Mouse (Mus musculus): ENCODE data around the gene Zfp809. TPM values are rescaled to one million over a fixed set of nuclear protein-coding genes. Genes with fewer than 3 reads are reported as not detected.

Zfp809 gene
- total RNA-seq, 2 experiments from 2014 or later, result 28.1 to 28.4 TPM

DNA sequence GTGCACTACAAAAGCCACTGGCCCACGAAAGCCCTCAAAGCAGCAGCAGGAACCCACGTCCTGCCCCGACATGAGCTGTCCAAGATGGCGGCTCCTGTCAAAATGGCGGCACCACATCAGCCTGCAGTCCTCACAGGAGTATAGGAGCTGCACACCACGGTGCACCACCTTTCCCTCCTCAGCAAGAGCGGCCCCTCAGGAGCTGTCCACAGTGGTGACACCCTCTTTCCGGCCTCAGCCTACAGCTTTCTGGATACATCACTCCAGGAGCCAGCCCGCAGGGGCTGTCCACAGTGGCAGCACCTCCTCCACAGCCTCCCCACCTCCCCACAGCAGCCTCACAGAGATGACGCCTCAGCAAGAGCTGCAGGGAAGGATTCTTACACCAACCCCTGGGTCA, 37.1 kb downstream of the Zfp809 start:
- no peak for DNase-seq

DNA sequence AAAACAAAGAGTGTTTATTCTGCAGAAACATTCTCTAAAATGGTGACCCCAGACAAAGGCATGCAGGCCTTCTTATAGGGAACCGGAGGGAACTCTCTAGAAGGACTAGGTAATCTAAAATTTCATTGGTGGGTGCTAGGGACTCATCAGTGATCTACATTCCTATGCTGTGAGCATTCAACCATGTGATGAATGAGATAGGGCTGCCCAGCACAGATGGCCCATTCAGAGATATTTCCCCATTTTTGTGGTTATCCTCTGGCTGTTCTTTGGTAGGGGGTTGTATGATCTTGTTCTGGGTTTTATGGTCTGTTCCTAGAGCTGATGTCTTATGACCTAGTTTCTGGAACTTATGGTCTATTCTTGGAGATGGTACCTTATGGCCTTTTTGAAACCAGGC, 43.4 kb downstream of the Zfp809 start:
- DNase-seq, result no peak

DNA sequence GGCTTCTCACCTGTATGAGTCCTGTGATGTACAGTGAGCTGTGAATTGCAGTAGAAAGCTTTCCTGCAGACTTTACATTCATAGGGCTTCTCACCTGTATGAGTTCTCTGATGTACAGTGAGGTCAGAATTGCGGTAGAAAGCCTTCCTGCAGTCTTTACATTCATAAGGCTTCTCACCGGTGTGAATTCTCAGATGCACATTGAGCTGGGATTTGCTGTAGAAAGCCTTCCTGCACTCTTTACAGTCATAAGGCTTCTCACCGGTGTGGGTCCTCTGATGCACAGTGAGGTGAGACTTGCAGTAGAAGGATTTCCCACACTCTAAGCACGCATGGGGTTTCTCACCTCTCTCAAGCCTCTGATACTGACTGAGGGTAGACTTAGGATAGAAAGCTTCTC, 53.2 kb downstream of the Zfp809 start:
- no peak for DNase-seq

Other genes starting within 250 kb of the Zfp809 start
- under 1 TPM; 0.71 to 0.97 TPM for gene Rgl3, start 236.3 kb upstream of the Zfp809 start, total RNA-seq (2021)
- not detected for gene Ccdc151, start 223.1 kb upstream of the Zfp809 start, total RNA-seq (2021)
- gene Prkcsh, start 222.9 kb upstream of the Zfp809 start, total RNA-seq (2021), result 10 to 100 TPM; 69.8 to 73.7 TPM
- under 1 TPM; 0.47 to 0.52 TPM for gene Elavl3, start 173.7 kb upstream of the Zfp809 start, total RNA-seq (2021)
- under 1 TPM in 1 of 2 experiments, not detected in 1; 0.92 TPM for gene Gm49318, start 154.5 kb upstream of the Zfp809 start, total RNA-seq (2021)
- gene Zfp653, start 154.3 kb upstream of the Zfp809 start, total RNA-seq (2021), result 1 to 10 TPM; 8.4 to 9.0 TPM
- gene Ecsit, start 140.3 kb upstream of the Zfp809 start, total RNA-seq (2021), result 10 to 100 TPM; 69.4 to 69.6 TPM
- 10 to 100 TPM; 38.1 to 39.3 TPM for gene Cnn1, start 126.5 kb upstream of the Zfp809 start, total RNA-seq (2021)
- gene Elof1, start 108.5 kb upstream of the Zfp809 start, total RNA-seq (2021), result 10 to 100 TPM; 60.1 to 63.4 TPM
- gene Acp5, start 90.0 kb upstream of the Zfp809 start, total RNA-seq (2021), result 1 to 10 TPM in 1 of 2 experiments, under 1 TPM in 1; 0.71 to 1.6 TPM
- gene Pigyl, start 68.9 kb upstream of the Zfp809 start, total RNA-seq (2021), result 10 to 100 TPM; 31.0 to 31.9 TPM
- gene Zfp872, start 37.6 kb upstream of the Zfp809 start, total RNA-seq (2021), result under 1 TPM; 0.14 to 0.18 TPM
- 1 to 10 TPM; 2.0 to 2.5 TPM for gene Zfp599, start 34.2 kb downstream of the Zfp809 start, total RNA-seq (2021)
- gene Zfp810, start 81.9 kb downstream of the Zfp809 start, total RNA-seq (2021), result 10 to 100 TPM; 15.5 to 16.0 TPM
- 10 to 100 TPM; 69.6 to 77.4 TPM for gene Anln, start 163.5 kb downstream of the Zfp809 start, total RNA-seq (2021)
- gene 9530077C05Rik, start 185.8 kb downstream of the Zfp809 start, total RNA-seq (2021), result under 1 TPM; 0.70 to 0.76 TPM
- not detected for gene Gm17545, start 228.6 kb downstream of the Zfp809 start, total RNA-seq (2021)
- gene Rp9, start 244.0 kb downstream of the Zfp809 start, total RNA-seq (2021), result 10 to 100 TPM; 44.7 to 46.9 TPM